ENCODE assay signal across 11 mouse cellular contexts in the genomic region with DNA sequence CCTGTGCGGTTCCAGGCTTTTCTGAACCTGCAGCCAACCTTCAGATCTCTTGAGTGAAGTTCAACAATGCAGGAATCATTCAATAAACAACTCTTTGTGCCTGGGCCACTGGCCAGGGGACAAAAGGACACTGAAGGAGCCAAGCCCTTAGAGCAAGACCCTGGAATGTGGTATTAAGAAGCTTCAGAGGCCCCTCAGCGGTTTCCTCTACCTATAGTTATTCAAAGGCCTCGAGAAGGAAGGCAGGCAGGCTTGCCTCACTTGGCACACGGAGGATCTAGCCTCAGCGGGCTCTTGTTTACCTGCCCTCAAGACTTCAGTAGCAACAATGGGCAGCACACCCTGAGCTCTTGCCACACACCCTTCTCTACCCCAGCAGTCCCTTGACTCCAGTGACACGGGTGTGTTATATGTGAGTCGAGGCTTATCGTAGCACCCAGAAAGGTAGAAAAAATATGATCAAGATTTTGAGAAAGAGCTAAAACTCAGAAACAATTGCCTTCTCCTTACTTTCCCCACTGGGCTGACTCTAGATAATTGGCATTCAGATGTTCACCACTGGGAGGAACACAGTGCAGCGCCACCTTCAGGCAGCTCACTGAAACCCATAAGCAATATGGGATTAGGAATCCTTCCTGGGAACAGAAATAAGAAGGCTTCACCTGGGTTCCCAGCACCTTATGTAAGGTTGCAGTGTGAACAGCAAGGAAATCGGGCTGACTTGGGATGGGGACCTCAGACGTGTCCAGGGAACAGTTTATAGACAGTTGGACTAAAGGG. TPM values are rescaled to one million over a fixed set of nuclear protein-coding genes. Genes with fewer than 3 reads are reported as not detected.
DNase-seq lines count a peak whose midpoint lies in the region; ATAC-seq and TF ChIP-seq lines count a peak whose summit lies in the region.
"Had no signal": no experiment of that assay in that cellular context is flagged by ENCODE, and none has a peak within 500 bp of the region (broad histone marks: within the 10 kb centered on the region; RNA-seq: fewer than 3 reads in every experiment).

No protein-coding gene starts in this region.

- no peaks in the 10 kb centered on the region for H3K4me1 ChIP-seq in cerebellum, adult 2 months (ENCODE audit: control insufficient read depth, insufficient read depth, low read length)
- H3K4me1 ChIP-seq in intestine, postnatal 0 days (replicated peaks; ENCODE audit: control insufficient read depth, insufficient read depth, low read length) = 0 out of 2 replicates have a peak, but pooled peaks cover 4% of the 10 kb centered on the region
- peaks cover 21% of the 10 kb centered on the region for H3K4me1 ChIP-seq in small intestine, adult 2 months (ENCODE audit: control insufficient read depth, insufficient read depth, insufficient read length, low read length)
- H3K4me1 ChIP-seq: neural tube, embryonic 12.5 days had no signal

- 70% methylated on average over 11 of the region's 11 CpGs for WGBS in cerebellum, adult 2 months
- WGBS in intestine, postnatal 0 days = 62% methylated on average over 11 of the region's 11 CpGs
- WGBS in small intestine, adult 2 months = 38% methylated on average over 11 of the region's 11 CpGs

- H3K4me2 ChIP-seq in intestine, postnatal 0 days (replicated peaks; ENCODE audit: low read depth) = no peak overlapping the region
- H3K4me2 ChIP-seq: heart, embryonic 13.5 days; neural tube, embryonic 12.5 days had no signal

- H3K27ac ChIP-seq in cerebellum, adult 2 months (ENCODE audit: insufficient read depth, low read length) = no peak overlapping the region
- H3K27ac ChIP-seq in layer of hippocampus, adult 2 months = no peak overlapping the region
- H3K27ac ChIP-seq in intestine, postnatal 0 days (ENCODE audit: low read depth, low read length) = no peak overlapping the region
- peak overlapping the region; percentile 81 for H3K27ac ChIP-seq in small intestine, adult 2 months (ENCODE audit: insufficient read depth, low read depth, low read length)
- H3K27ac ChIP-seq: heart, embryonic 13.5 days; neural tube, embryonic 12.5 days had no signal

- H3K36me3 ChIP-seq in intestine, postnatal 0 days (ENCODE audit: control insufficient read depth, insufficient read depth) = 0 out of 2 replicates have a peak, but pooled peaks cover under 1% of the 10 kb centered on the region
- H3K36me3 ChIP-seq in small intestine, adult 2 months (ENCODE audit: control insufficient read depth, insufficient read depth, low read length) = peaks cover 3% of the 10 kb centered on the region; the same call in 1 of the 2 replicates
- H3K36me3 ChIP-seq: neural tube, embryonic 12.5 days had no signal

- no peaks in the 10 kb centered on the region for H3K27me3 ChIP-seq in cerebellum, adult 2 months (ENCODE audit: control insufficient read depth, insufficient read depth, low read length)
- no peaks in the 10 kb centered on the region for H3K27me3 ChIP-seq in intestine, postnatal 0 days (replicated peaks; ENCODE audit: control insufficient read depth, insufficient read depth, low read length)
- H3K27me3 ChIP-seq in small intestine, adult 2 months (ENCODE audit: control insufficient read depth, insufficient read depth, low read length) = no peaks in the 10 kb centered on the region
- H3K27me3 ChIP-seq: heart, embryonic 13.5 days; neural tube, embryonic 12.5 days had no signal

- no peak overlapping the region for H3K4me3 ChIP-seq in cerebellum, adult 2 months (replicated peaks; ENCODE audit: insufficient read depth, low read depth, low read length)
- no peak overlapping the region for H3K4me3 ChIP-seq in layer of hippocampus, adult 2 months
- no peak overlapping the region for H3K4me3 ChIP-seq in intestine, postnatal 0 days (ENCODE audit: low read depth, low read length)
- H3K4me3 ChIP-seq in small intestine, adult 2 months (ENCODE audit: low read depth, low read length) = no peak overlapping the region
- H3K4me3 ChIP-seq: heart, embryonic 13.5 days; neural tube, embryonic 12.5 days had no signal

- peak; percentile 15; the same call in 1 of the 2 replicates for ATAC-seq in intestine, postnatal 0 days

- no peak overlapping the region for H3K9ac ChIP-seq in intestine, postnatal 0 days (ENCODE audit: low read depth, low read length)
- H3K9ac ChIP-seq: heart, embryonic 13.5 days; neural tube, embryonic 12.5 days had no signal

- TF ChIP-seq POLR2A in cerebellum, adult 2 months (IDR thresholded peaks at IDR 0.05; ENCODE audit: borderline replicate concordance, insufficient read depth, low read length) = no peak
- no peak for TF ChIP-seq POLR2A in small intestine, adult 2 months (IDR thresholded peaks at IDR 0.05; ENCODE audit: low read depth, low read length)

- DNase-seq in cerebellum, adult 2 months = no peak
- no peak for DNase-seq in cerebellum, adult 11 months
- DNase-seq in layer of hippocampus, adult 2 months (ENCODE audit: low spot score in 2 of 2) = no peak
- no peak for DNase-seq in layer of hippocampus, adult 11-12 months (ENCODE audit: low spot score)
- DNase-seq in layer of hippocampus, postnatal 14 days (ENCODE audit: low spot score in 2 of 2) = no peak
- no peak for DNase-seq in cerebellum, adult 8-10 months
- DNase-seq: cerebellum, adult 9-11 months had no signal

- peak; percentile 37; the same call in 1 of the 2 replicates for TF ChIP-seq CTCF in cerebellum, adult 2 months (IDR thresholded peaks at IDR 0.05; ENCODE audit: borderline replicate concordance, insufficient read depth, low read depth, low read length)
- TF ChIP-seq CTCF in layer of hippocampus, adult 2 months (conservative IDR thresholded peaks at IDR 0.05) = peak; percentile 73
- TF ChIP-seq CTCF in intestine, postnatal 0 days (IDR thresholded peaks at IDR 0.05; ENCODE audit: low read depth) = peak; percentile 72
- TF ChIP-seq CTCF in small intestine, adult 2 months (IDR thresholded peaks at IDR 0.05; ENCODE audit: extremely low read depth, insufficient read length, insufficient replicate concordance, low read depth, low read length) = peak; percentile 59; the same call in 1 of the 2 replicates

- no peaks in the 10 kb centered on the region for H3K9me3 ChIP-seq in intestine, postnatal 0 days (ENCODE audit: control insufficient read depth)
- H3K9me3 ChIP-seq: heart, embryonic 13.5 days; neural tube, embryonic 12.5 days had no signal

RNA-seq across cellular contexts. Expression of gene Nceh1, which starts 46.0 kb away (rescaled TPM):
- 51.5 and 55.8 TPM in 2 replicates for polyA plus RNA-seq in cerebellum, adult 2 months (2012; rRNA removed)
- total RNA-seq in layer of hippocampus, adult 2 months (2021) = 100 to 1,000 TPM; 108 to 115 TPM
- 12.6 and 15.0 TPM in 2 replicates for polyA plus RNA-seq in intestine, postnatal 0 days (2015; fragmentation: Nextera tagmentation; extraction: Ambion mirVana)
- polyA plus RNA-seq in small intestine, adult 2 months (2012; rRNA removed) = 15.5 and 20.0 TPM in 2 replicates
- 10 to 100 TPM; 93.7 to 95.0 TPM for total RNA-seq in layer of hippocampus, postnatal 14 days (2021)
